9 mouse cellular contexts compared by ENCODE assay signal in genomic region chr2:122701871-122702180, GRCm38 (mm10). TPM values are rescaled to one million over a fixed set of nuclear protein-coding genes. Genes with fewer than 3 reads are reported as not detected.
DNase-seq lines count a peak whose midpoint lies in the region; ATAC-seq and TF ChIP-seq lines count a peak whose summit lies in the region.
"Had no signal": no experiment of that assay in that cellular context is flagged by ENCODE, and none has a peak within 500 bp of the region (broad histone marks: within the 10 kb centered on the region; RNA-seq: fewer than 3 reads in every experiment).

No protein-coding gene starts in this region.

- DNase-seq in heart, adult 9 months (ENCODE audit: low spot score in 2 of 2), result peak; percentile 16 to 37
- no peak for DNase-seq in heart, postnatal 14 days
- DNase-seq in gastrocnemius, adult 18-20 months (ENCODE audit: low spot score), result no peak
- no peak for DNase-seq in gastrocnemius, postnatal 4 days (ENCODE audit: low spot score in 2 of 2)

- TF ChIP-seq POLR2A in olfactory bulb, adult 2 months (IDR thresholded peaks at IDR 0.05; ENCODE audit: insufficient read depth, low read depth, low read length), result no peak

- peaks cover 10% of the 10 kb centered on the region for H3K4me1 ChIP-seq in forebrain, embryonic 12.5 days
- H3K4me1 ChIP-seq in limb, embryonic 13.5 days, result peaks cover 14% of the 10 kb centered on the region
- no peaks in the 10 kb centered on the region for H3K4me1 ChIP-seq in olfactory bulb, adult 2 months (ENCODE audit: control insufficient read depth, insufficient read depth, low read length)

- intact Hi-C loops in heart, postnatal 14 days (cut with DNase I), result loop anchor here (2.0 kb wide), 1 partner anchor 37 kb away; the partner anchor contains the start of gene Bloc1s6

- peak; percentile 59 for ATAC-seq in CD4-positive, CD25-positive, alpha-beta regulatory T cell, adult 4 months
- ATAC-seq in forebrain, embryonic 12.5 days (ENCODE audit: low FRiP score), result no peak; the same call in 1 of the 2 replicates
- no peak for ATAC-seq in limb, embryonic 13.5 days (ENCODE audit: low FRiP score, low read depth)

- peak overlapping the region; percentile 81 for H3K4me3 ChIP-seq in forebrain, embryonic 12.5 days (replicated peaks)
- peak overlapping the region; percentile 72 for H3K4me3 ChIP-seq in limb, embryonic 13.5 days
- peak overlapping the region; percentile 84 for H3K4me3 ChIP-seq in olfactory bulb, adult 2 months (ENCODE audit: insufficient read depth, low read depth, low read length)

- H3K4me2 ChIP-seq in forebrain, embryonic 12.5 days, result peak overlapping the region; percentile 83
- H3K4me2 ChIP-seq in limb, embryonic 13.5 days (replicated peaks), result peak overlapping the region; percentile 78

- H3K27me3 ChIP-seq in forebrain, embryonic 12.5 days, result peaks cover 4% of the 10 kb centered on the region
- H3K27me3 ChIP-seq in limb, embryonic 13.5 days, result 0 out of 2 replicates have a peak, but pooled peaks cover 2% of the 10 kb centered on the region

- no peak overlapping the region for H3K27ac ChIP-seq in forebrain, embryonic 12.5 days
- H3K27ac ChIP-seq in limb, embryonic 13.5 days, result no peak overlapping the region
- H3K27ac ChIP-seq in olfactory bulb, adult 2 months (ENCODE audit: insufficient read depth, low read depth, low read length), result no peak overlapping the region

- WGBS in forebrain, embryonic 12.5 days, result under 1% methylated on average over 15 of the region's 15 CpGs
- 0% methylated on average over 15 of the region's 15 CpGs for WGBS in limb, embryonic 13.5 days
- under 1% methylated on average over 15 of the region's 15 CpGs for WGBS in olfactory bulb, adult 2 months

- TF ChIP-seq CTCF in olfactory bulb, adult 2 months (IDR thresholded peaks at IDR 0.05; ENCODE audit: insufficient read depth, low read depth, low read length), result no peak

- no peaks in the 10 kb centered on the region for H3K9me3 ChIP-seq in forebrain, embryonic 12.5 days
- no peaks in the 10 kb centered on the region for H3K9me3 ChIP-seq in limb, embryonic 13.5 days

- no peaks in the 10 kb centered on the region for H3K36me3 ChIP-seq in forebrain, embryonic 12.5 days (replicated peaks)
- H3K36me3 ChIP-seq in limb, embryonic 13.5 days, result no peaks in the 10 kb centered on the region
- H3K36me3 ChIP-seq: G1E had no signal

- H3K9ac ChIP-seq in forebrain, embryonic 12.5 days, result peak overlapping the region; percentile 80
- H3K9ac ChIP-seq in limb, embryonic 13.5 days, result peak overlapping the region; percentile 85

RNA-seq across cellular contexts. Expression of gene Slc30a4, which starts 0.6 kb away (rescaled TPM):
- total RNA-seq in heart, postnatal 14 days (2021), result 10 to 100 TPM; 10.7 to 11.4 TPM
- 1 to 10 TPM in 1 of 2 experiments, under 1 TPM in 1; 0.77 to 1.2 TPM for polyA plus RNA-seq in CD4-positive, CD25-positive, alpha-beta regulatory T cell, adult 4 months (2017; shearing (Covaris generic))
- 6.9 and 7.1 TPM in 2 replicates for polyA plus RNA-seq in forebrain, embryonic 12.5 days (2016; fragmentation: Nextera tagmentation; extraction: Ambion mirVana)
- polyA plus RNA-seq in limb, embryonic 13.5 days (2015; fragmentation: Nextera tagmentation; extraction: Ambion mirVana), result 8.2 and 9.9 TPM in 2 replicates
- not detected in 2 replicates for polyA plus RNA-seq in olfactory bulb, adult 2 months (2012; ENCODE audit: insufficient read depth, insufficient read length, low replicate concordance, missing spikeins)
- 10 to 100 TPM; 13.2 to 14.3 TPM for total RNA-seq in gastrocnemius, adult 18-20 months (2021)
- 10 to 100 TPM; 20.0 to 21.3 TPM for total RNA-seq in gastrocnemius, postnatal 4 days (2021)
- polyA plus RNA-seq: G1E had no signal

RNA-seq across cellular contexts. Expression of gene Bloc1s6, which starts 36.5 kb away (rescaled TPM):
- total RNA-seq in heart, postnatal 14 days (2021), result 10 to 100 TPM; 16.0 to 17.3 TPM
- 10 to 100 TPM; 36.3 to 66.5 TPM for polyA plus RNA-seq in CD4-positive, CD25-positive, alpha-beta regulatory T cell, adult 4 months (2017; shearing (Covaris generic))
- polyA plus RNA-seq in forebrain, embryonic 12.5 days (2016; fragmentation: Nextera tagmentation; extraction: Ambion mirVana), result 76.1 and 82.4 TPM in 2 replicates
- 56.3 and 57.6 TPM in 2 replicates for polyA plus RNA-seq in limb, embryonic 13.5 days (2015; fragmentation: Nextera tagmentation; extraction: Ambion mirVana)
- not detected in 2 replicates for polyA plus RNA-seq in olfactory bulb, adult 2 months (2012; ENCODE audit: insufficient read depth, insufficient read length, low replicate concordance, missing spikeins)
- total RNA-seq in gastrocnemius, adult 18-20 months (2021), result 10 to 100 TPM; 17.5 to 20.0 TPM
- total RNA-seq in gastrocnemius, postnatal 4 days (2021), result 10 to 100 TPM; 23.8 to 26.0 TPM

Comparison
In these comparisons a context has a peak if more than half of its experiments do, and no peak if none do; other contexts are left out.
1. DNase-seq: peak in heart, adult 9 months (2 of 2); none in heart, postnatal 14 days (0 of 2), gastrocnemius, adult 18-20 months (single experiment) and gastrocnemius, postnatal 4 days (0 of 2).
2. RNA of gene Bloc1s6, which starts 36.5 kb away (polyA plus RNA-seq): 76.1 to 82.4 TPM in forebrain, embryonic 12.5 days, 36.3 to 66.5 TPM in CD4-positive, CD25-positive, alpha-beta regulatory T cell, adult 4 months and 56.3 to 57.6 TPM in limb, embryonic 13.5 days; not detected in olfactory bulb, adult 2 months; every median in the first group is over 10 times any median in the second.
3. Peak in every context shown above with its lines, with median percentiles within 50 percentile points of each other: H3K4me3 ChIP-seq.